Mouse (Mus musculus) embryonic facial prominence, embryonic 15.5 days (tissue): ENCODE measurements around the gene Gm12185. TPM values are rescaled to one million over a fixed set of nuclear protein-coding genes. Genes with fewer than 3 reads are reported as not detected.

ENCODE experiments used
- ATAC-seq: fragments of 200-750 bp; cut with Nextera tagmentation; 2 replicates; pipeline ENCODE4 v1.8.0; 2017; ENCODE audit warnings: low read depth, moderate TSS enrichment; ENCODE audit not compliant: insufficient number of reproducible peaks, low FRiP score, low TSS enrichment
- H3K27ac ChIP-seq: fragments of 300-500 bp; sonication (generic); replicated peaks from 2 replicates; pipeline ENCODE4 v1.5.1; 2015; ENCODE audit warnings: mild to moderate bottlenecking, inconsistent platforms
- H3K27me3 ChIP-seq: fragments of 300-500 bp; sonication (generic); 2 replicates; pipeline ENCODE4 v1.6.1; 2015; ENCODE audit warnings: inconsistent platforms
- H3K36me3 ChIP-seq: fragments of 300-500 bp; sonication (generic); 2 replicates; pipeline ENCODE4 v1.6.1; 2015; ENCODE audit warnings: mild to moderate bottlenecking, inconsistent platforms
- H3K4me1 ChIP-seq: fragments of 300-500 bp; sonication (generic); 2 replicates; pipeline ENCODE4 v1.6.1; 2015; ENCODE audit warnings: inconsistent platforms
- H3K4me2 ChIP-seq: fragments of 300-500 bp; sonication (generic); replicated peaks from 2 replicates; pipeline ENCODE4 v1.6.1; 2015; ENCODE audit warnings: mild to moderate bottlenecking, inconsistent platforms
- H3K4me3 ChIP-seq: fragments of 300-500 bp; sonication (generic); replicated peaks from 2 replicates; pipeline ENCODE4 v1.5.1; 2015; ENCODE audit warnings: mild to moderate bottlenecking, inconsistent platforms
- H3K9ac ChIP-seq: fragments of 300-500 bp; sonication (generic); 2 replicates; pipeline ENCODE4 v1.6.1; 2015; ENCODE audit warnings: inconsistent platforms
- H3K9me3 ChIP-seq: fragments of 300-500 bp; sonication (generic); replicated peaks from 2 replicates; pipeline ENCODE4 v1.6.1; 2016; ENCODE audit warnings: inconsistent platforms
- WGBS: fragments of 180-500 bp; shearing (Covaris S2); methylation state at CpG from one replicate; pipeline ENCODE4 v1.1.7; 2015; 5-methylcytosine and 5-hydroxymethylcytosine counted together
- polyA plus RNA-seq: library from polyadenylated mRNA; unstranded; fragments of >200 nt; fragmentation: Nextera tagmentation; extraction: Ambion mirVana; gene quantifications from 2 replicates; pipeline ENCODE4 v1.2.1, GENCODE M21; 2015

Gene Gm12185
- polyA plus RNA-seq, 1 experiment from 2014 or later, result not detected

- ATAC-seq, result no peak
- H3K36me3 ChIP-seq, result no peaks in the 10 kb centered on the region
- 0 out of 2 replicates have a peak overlapping the region, but pooled peaks have one; percentile 63 for H3K27ac ChIP-seq
- H3K4me3 ChIP-seq, result peak overlapping the region; percentile 51
- no peaks in the 10 kb centered on the region for H3K9me3 ChIP-seq
- H3K27me3 ChIP-seq, result no peaks in the 10 kb centered on the region
- 5% methylated on average over 17 of the region's 17 CpGs for WGBS
- peaks cover 11% of the 10 kb centered on the region; the same call in 1 of the 2 replicates for H3K4me1 ChIP-seq
- peak overlapping the region; percentile 53 for H3K4me2 ChIP-seq
- H3K9ac ChIP-seq, result peak overlapping the region; percentile 16; the same call in 1 of the 2 replicates
Observed at GRCm38 (mm10) chr11:48871817-48872541, 120.0 kb downstream of the Gm12185 start.

- peak within 1 kb of the TSS; percentile 51 for H3K4me3 ChIP-seq
- H3K27ac ChIP-seq, result peak within 1 kb of the TSS; percentile 63
- no peak for ATAC-seq
- no peaks in the 10 kb centered on the region for H3K9me3 ChIP-seq
- peaks cover 11% of the 10 kb centered on the region; the same call in 1 of the 2 replicates for H3K4me1 ChIP-seq
- peak within 1 kb of the TSS; percentile 16 for H3K9ac ChIP-seq
- H3K36me3 ChIP-seq, result no peaks in the 10 kb centered on the region
- peak within 1 kb of the TSS; percentile 53 for H3K4me2 ChIP-seq
- WGBS, result under 1% methylated on average over 19 of the region's 19 CpGs
- H3K27me3 ChIP-seq, result no peaks in the 10 kb centered on the region
Observed at GRCm38 (mm10) chr11:48871201-48871772, 120.7 kb downstream of the Gm12185 start, which contains the start of gene Irgm1. Gene Irgm1, minus strand, starts transcription at chr11:48871683.

- Histone ChIP-seq H3K27me3 (no peaks in the 10 kb centered on the region), H3K9me3 (no peaks in the 10 kb centered on the region), H3K27ac (peak overlapping the region; percentile 63), H3K4me3 (peak overlapping the region; percentile 51), H3K4me2 (peak overlapping the region; percentile 53), H3K4me1 (peaks cover 11% of the 10 kb centered on the region; the same call in 1 of the 2 replicates), H3K36me3 (no peaks in the 10 kb centered on the region), H3K9ac (peak overlapping the region; percentile 16; the same call in 1 of the 2 replicates)
- whole genome bisulfite sequencing, result 29% methylated on average over 7 of the region's 7 CpGs
- peak; percentile 39; the same call in 1 of the 2 replicates for ATAC-seq
Observed at GRCm38 (mm10) chr11:48870781-48871180, 121.2 kb downstream of the Gm12185 start.

DNA sequence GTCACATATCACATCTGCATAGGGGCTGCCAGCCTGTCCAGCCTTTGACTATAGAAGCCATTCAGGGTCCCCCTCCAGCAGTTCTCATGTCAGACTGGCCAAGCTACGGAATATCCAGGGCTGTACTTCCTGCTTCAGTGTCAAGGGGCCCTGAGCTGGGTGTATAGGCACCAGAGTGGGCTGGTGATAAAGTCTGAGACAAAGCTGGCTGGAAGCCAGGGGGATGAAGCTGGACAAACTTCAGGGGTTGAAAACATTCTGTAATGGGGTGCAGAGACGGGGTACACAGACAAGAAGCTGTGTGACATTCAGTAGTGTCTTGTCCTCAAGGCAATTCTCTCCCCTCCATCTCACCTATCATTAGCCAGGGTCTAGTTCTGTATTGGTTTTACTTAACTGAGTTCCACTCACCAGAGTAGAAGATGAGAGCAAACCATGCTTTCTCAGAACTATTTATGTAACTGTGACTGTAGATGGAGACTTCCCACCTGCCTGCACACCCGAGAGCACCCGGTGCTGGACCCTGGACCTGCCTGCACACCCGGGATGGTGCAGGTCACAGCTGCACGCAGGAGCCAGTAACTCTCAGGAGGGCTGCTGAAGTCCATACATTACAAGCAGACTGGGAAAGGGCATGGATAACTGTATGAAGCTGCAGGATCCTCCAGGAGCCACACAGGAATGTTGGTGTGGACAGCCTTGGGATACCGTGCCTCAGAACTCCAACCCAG lies 122.5 kb downstream of the Gm12185 start:
- Histone ChIP-seq H3K4me1 (peaks cover 11% of the 10 kb centered on the region; the same call in 1 of the 2 replicates), H3K4me2 (peak overlapping the region; percentile 53; the same call in 1 of the 2 replicates), H3K9me3 (no peaks in the 10 kb centered on the region), H3K9ac (no peak overlapping the region), H3K36me3 (no peaks in the 10 kb centered on the region), H3K27ac (no peak overlapping the region), H3K27me3 (no peaks in the 10 kb centered on the region), H3K4me3 (peak overlapping the region; percentile 51)
- 64% methylated on average over 7 of the region's 7 CpGs for WGBS
- no peak for ATAC-seq

DNA sequence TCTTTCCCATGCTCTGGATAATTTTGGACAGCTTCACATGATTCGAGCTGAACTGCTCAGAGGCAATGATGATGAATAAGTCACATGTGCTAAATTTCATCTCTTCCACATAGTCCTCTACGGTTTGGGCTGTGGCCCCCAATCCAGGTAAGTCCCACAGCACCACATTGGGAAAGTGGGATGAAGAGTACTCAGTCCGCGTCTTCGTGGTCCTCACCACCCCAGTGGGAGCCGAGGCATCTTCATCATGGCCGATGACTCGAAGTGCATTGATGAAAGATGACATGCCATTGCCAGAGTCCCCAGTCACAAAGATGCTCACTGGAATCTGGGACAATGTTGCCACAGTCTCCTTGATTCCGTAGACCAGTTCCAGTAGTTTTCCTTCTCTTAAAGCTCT lies 125.5 kb downstream of the Gm12185 start:
- ATAC-seq, result no peak
- Histone ChIP-seq H3K9me3 (no peaks in the 10 kb centered on the region), H3K4me2 (no peak overlapping the region), H3K27ac (no peak overlapping the region), H3K36me3 (no peaks in the 10 kb centered on the region), H3K27me3 (no peaks in the 10 kb centered on the region), H3K4me3 (no peak overlapping the region), H3K4me1 (peaks cover 6% of the 10 kb centered on the region; the same call in 1 of the 2 replicates), H3K9ac (no peak overlapping the region)
- 95% methylated on average over 9 of the region's 9 CpGs for WGBS

DNA sequence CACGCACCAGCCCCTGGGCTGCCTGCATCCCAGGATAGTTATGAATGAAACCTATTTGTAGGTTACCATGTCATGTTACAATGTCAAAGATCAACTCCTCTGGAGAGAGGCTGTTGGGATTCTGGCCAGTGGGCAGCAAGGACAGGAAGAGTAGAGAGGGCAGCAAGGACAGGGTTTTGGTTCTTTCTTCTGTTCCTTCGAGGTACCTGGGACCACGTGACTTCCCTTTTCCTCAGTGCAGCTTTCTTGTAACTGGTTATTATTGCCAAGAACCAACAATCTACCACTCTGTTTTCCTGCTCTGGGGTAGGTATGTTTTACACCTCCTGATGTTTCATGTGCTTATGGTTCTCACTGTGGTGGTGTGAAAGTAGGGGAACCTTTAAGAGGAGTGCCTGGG lies 128.2 kb downstream of the Gm12185 start:
- no peaks in the 10 kb centered on the region for H3K36me3 ChIP-seq
- ATAC-seq, result no peak
- H3K27ac ChIP-seq, result no peak overlapping the region
- H3K27me3 ChIP-seq, result 0 out of 2 replicates have a peak, but pooled peaks cover 6% of the 10 kb centered on the region
- H3K4me3 ChIP-seq, result no peak overlapping the region
- no peak overlapping the region for H3K4me2 ChIP-seq
- H3K9ac ChIP-seq, result no peak overlapping the region
- 70% methylated on average over 3 of the region's 3 CpGs for WGBS
- H3K4me1 ChIP-seq, result no peaks in the 10 kb centered on the region
- no peaks in the 10 kb centered on the region for H3K9me3 ChIP-seq

GRCm38 (mm10) chr11:48862784-48863319 lies 129.2 kb downstream of the Gm12185 start:
- Histone ChIP-seq H3K36me3 (no peaks in the 10 kb centered on the region), H3K4me3 (no peak overlapping the region), H3K27me3 (0 out of 2 replicates have a peak, but pooled peaks cover 6% of the 10 kb centered on the region), H3K4me2 (no peak overlapping the region), H3K4me1 (peaks cover 7% of the 10 kb centered on the region; the same call in 1 of the 2 replicates), H3K9ac (no peak overlapping the region), H3K9me3 (no peaks in the 10 kb centered on the region), H3K27ac (no peak overlapping the region)
- no peak for ATAC-seq
- 67% methylated on average over 1 of the region's 1 CpGs for WGBS

DNA sequence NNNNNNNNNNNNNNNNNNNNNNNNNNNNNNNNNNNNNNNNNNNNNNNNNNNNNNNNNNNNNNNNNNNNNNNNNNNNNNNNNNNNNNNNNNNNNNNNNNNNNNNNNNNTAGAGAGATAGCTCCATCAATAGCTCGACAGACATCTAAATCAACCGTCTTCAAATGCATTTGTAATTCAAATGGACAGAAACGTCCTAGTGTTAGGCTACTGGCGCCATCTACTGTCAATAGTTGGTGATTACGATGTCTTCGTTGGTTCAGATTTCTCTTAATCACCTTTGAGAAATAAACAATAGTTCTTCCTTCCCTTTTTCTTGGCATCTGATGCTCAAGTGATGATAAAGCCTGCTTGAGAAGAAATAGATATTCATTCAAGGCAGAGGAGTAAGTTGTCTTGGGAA lies 133.0 kb downstream of the Gm12185 start:
- 0% methylated on average over 6 of the region's 6 CpGs for WGBS
- H3K9ac ChIP-seq, result no peak overlapping the region
- H3K36me3 ChIP-seq, result no peaks in the 10 kb centered on the region
- H3K4me1 ChIP-seq, result peaks cover 18% of the 10 kb centered on the region
- H3K9me3 ChIP-seq, result no peaks in the 10 kb centered on the region
- no peak overlapping the region for H3K27ac ChIP-seq
- peak overlapping the region; percentile 68 for H3K4me3 ChIP-seq
- no peak for ATAC-seq
- 0 out of 2 replicates have a peak, but pooled peaks cover 6% of the 10 kb centered on the region for H3K27me3 ChIP-seq
- H3K4me2 ChIP-seq, result peak overlapping the region; percentile 80

Other genes starting within 250 kb of the Gm12185 start
- 718 and 762 TPM in 2 replicates for gene Rack1, start 191.9 kb downstream of the Gm12185 start, polyA plus RNA-seq
- 7.5 and 8.1 TPM in 2 replicates for gene Trim41, start 174.9 kb downstream of the Gm12185 start, polyA plus RNA-seq
- 5.4 and 5.8 TPM in 2 replicates for gene Trim7, start 166.1 kb downstream of the Gm12185 start, polyA plus RNA-seq
- 2.3 and 4.9 TPM in 2 replicates for gene Gm12184, start 165.6 kb downstream of the Gm12185 start, polyA plus RNA-seq
- gene Irgm1, start 120.5 kb downstream of the Gm12185 start, polyA plus RNA-seq, result 8.3 and 8.8 TPM in 2 replicates
- 0.20 and 0.49 TPM in 2 replicates for gene Gm5431, start 90.0 kb downstream of the Gm12185 start, polyA plus RNA-seq
- 2.1 and 8.5 TPM in 2 replicates for gene Psme2b, start 46.0 kb downstream of the Gm12185 start, polyA plus RNA-seq
- gene Olfr56, start 13.3 kb downstream of the Gm12185 start, polyA plus RNA-seq, result not detected in 2 replicates
- gene 9930111J21Rik1, start 12.8 kb downstream of the Gm12185 start, polyA plus RNA-seq, result 0.49 and 0.75 TPM in 2 replicates
- 0.24 and 0.42 TPM in 2 replicates for gene Tgtp1, start 1.9 kb upstream of the Gm12185 start, polyA plus RNA-seq
- 0.83 and 0.91 TPM in 2 replicates for gene 9930111J21Rik2, start 59.0 kb upstream of the Gm12185 start, polyA plus RNA-seq
- 0.21 TPM in 2 replicates for gene Tgtp2, start 72.0 kb upstream of the Gm12185 start, polyA plus RNA-seq
- gene Ifi47, start 84.4 kb upstream of the Gm12185 start, polyA plus RNA-seq, result 2.1 and 2.6 TPM in 2 replicates
- gene Olfr1396, start 122.6 kb upstream of the Gm12185 start, polyA plus RNA-seq, result 0.17 and 0.27 TPM in 2 replicates
- 0.25 and 0.51 TPM in 2 replicates for gene Olfr1395, start 150.0 kb upstream of the Gm12185 start, polyA plus RNA-seq
- 0.05 TPM in 2 replicates for gene Olfr1394, start 162.2 kb upstream of the Gm12185 start, polyA plus RNA-seq
- gene Btnl9, start 194.9 kb upstream of the Gm12185 start, polyA plus RNA-seq, result 1.7 and 2.2 TPM in 2 replicates
- 36.0 and 36.7 TPM in 2 replicates for gene Zfp62, start 211.1 kb upstream of the Gm12185 start, polyA plus RNA-seq